Mouse (Mus musculus): Measurements from ENCODE around the gene Pde4d. TPM values are rescaled to one million over a fixed set of nuclear protein-coding genes. Genes with fewer than 3 reads are reported as not detected.

The Pde4d gene
- polyA plus RNA-seq, 1 experiment from 2014 or later, result 17.7 TPM

GRCm38 (mm10) chr13:109829444-109829843 is 1379.7 kb downstream of the Pde4d start:
- H3K27me3 ChIP-seq, result no peaks in the 10 kb centered on the region
- no peaks in the 10 kb centered on the region for H3K36me3 ChIP-seq
- no peaks in the 10 kb centered on the region; the same call in 1 of the 2 replicates for H3K4me1 ChIP-seq
- H3K27ac ChIP-seq, result 0 out of 2 replicates have a peak overlapping the region, but pooled peaks have one; percentile 7
- no peaks in the 10 kb centered on the region for H3K9me3 ChIP-seq
- WGBS, result 49% methylated on average over 3 of the region's 3 CpGs
- H3K4me2 ChIP-seq, result no peak overlapping the region
- no peak for ATAC-seq (ENCODE audit: insufficient number of reproducible peaks, low FRiP score, low TSS enrichment, low read depth)
- no peak overlapping the region for H3K4me3 ChIP-seq
- H3K9ac ChIP-seq, result no peak overlapping the region

GRCm38 (mm10) chr13:109834935-109835334 is 1385.2 kb downstream of the Pde4d start:
- Histone ChIP-seq H3K4me1 (no peaks in the 10 kb centered on the region), H3K9ac (no peak overlapping the region), H3K27me3 (no peaks in the 10 kb centered on the region), H3K9me3 (no peaks in the 10 kb centered on the region), H3K27ac (no peak overlapping the region), H3K36me3 (no peaks in the 10 kb centered on the region), H3K4me3 (no peak overlapping the region), H3K4me2 (no peak overlapping the region)
- ATAC-seq (ENCODE audit: insufficient number of reproducible peaks, low FRiP score, low TSS enrichment, low read depth), result no peak
- 91% methylated on average over 3 of the region's 3 CpGs for WGBS

GRCm38 (mm10) chr13:109837453-109837852 is 1387.7 kb downstream of the Pde4d start:
- Histone ChIP-seq H3K9ac (no peak overlapping the region), H3K36me3 (no peaks in the 10 kb centered on the region), H3K4me2 (peak overlapping the region; percentile 10; the same call in 1 of the 2 replicates), H3K4me3 (no peak overlapping the region), H3K4me1 (no peaks in the 10 kb centered on the region), H3K9me3 (no peaks in the 10 kb centered on the region), H3K27me3 (no peaks in the 10 kb centered on the region), H3K27ac (no peak overlapping the region)
- 41% methylated on average over 11 of the region's 11 CpGs for WGBS
- ATAC-seq (ENCODE audit: insufficient number of reproducible peaks, low FRiP score, low TSS enrichment, low read depth), result no peak

GRCm38 (mm10) chr13:109837921-109838320 is 1388.2 kb downstream of the Pde4d start:
- Histone ChIP-seq H3K9ac (no peak overlapping the region), H3K27me3 (no peaks in the 10 kb centered on the region), H3K4me3 (no peak overlapping the region), H3K9me3 (no peaks in the 10 kb centered on the region), H3K4me1 (no peaks in the 10 kb centered on the region), H3K4me2 (peak overlapping the region; percentile 10; the same call in 1 of the 2 replicates), H3K27ac (no peak overlapping the region), H3K36me3 (no peaks in the 10 kb centered on the region)
- WGBS, result 79% methylated on average over 7 of the region's 7 CpGs
- ATAC-seq (ENCODE audit: insufficient number of reproducible peaks, low FRiP score, low TSS enrichment, low read depth), result no peak

- H3K36me3 ChIP-seq, result no peaks in the 10 kb centered on the region
- 42% methylated on average over 2 of the region's 2 CpGs for WGBS
- ATAC-seq (ENCODE audit: insufficient number of reproducible peaks, low FRiP score, low TSS enrichment, low read depth), result no peak
- no peaks in the 10 kb centered on the region for H3K4me1 ChIP-seq
- H3K9ac ChIP-seq, result no peak overlapping the region
- H3K27ac ChIP-seq, result no peak overlapping the region
- H3K4me3 ChIP-seq, result no peak overlapping the region
- no peaks in the 10 kb centered on the region for H3K27me3 ChIP-seq
- no peaks in the 10 kb centered on the region for H3K9me3 ChIP-seq
- no peak overlapping the region for H3K4me2 ChIP-seq
These were observed 1390.5 kb downstream of the Pde4d start for GRCm38 (mm10) chr13:109840251-109840650.

DNA sequence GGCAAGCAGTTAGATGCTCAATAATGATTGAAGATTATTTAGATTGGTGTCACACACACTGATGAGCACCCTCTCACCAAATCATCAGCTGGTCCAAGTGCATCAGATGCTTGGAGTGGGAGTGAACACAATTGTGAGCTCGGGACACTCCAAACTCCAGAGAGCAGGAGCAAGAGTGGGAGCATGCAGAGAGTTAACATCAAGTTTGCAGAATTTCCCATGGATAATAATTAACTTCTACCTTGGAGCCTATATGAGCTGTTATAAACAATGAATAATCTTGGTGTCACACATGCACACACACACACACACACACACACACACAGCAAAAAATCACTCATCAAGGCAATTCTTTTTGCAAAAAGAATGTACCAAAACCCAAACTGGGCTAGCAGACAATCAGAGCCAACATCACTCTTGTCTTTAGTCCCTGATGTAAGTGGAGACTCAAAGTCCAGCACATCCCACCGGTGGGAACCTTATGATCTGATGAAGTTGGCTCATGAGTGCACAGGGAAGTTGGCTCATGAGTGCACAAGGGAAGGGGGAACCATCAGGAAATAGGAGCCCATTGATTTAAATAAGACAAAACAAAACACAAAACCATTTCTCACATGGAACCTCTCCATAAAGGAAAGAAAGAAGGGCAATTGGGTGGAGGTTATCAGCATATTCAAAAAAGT is 1391.5 kb downstream of the Pde4d start:
- H3K27me3 ChIP-seq, result no peaks in the 10 kb centered on the region
- no peak overlapping the region for H3K27ac ChIP-seq
- ATAC-seq (ENCODE audit: insufficient number of reproducible peaks, low FRiP score, low TSS enrichment, low read depth), result no peak
- H3K36me3 ChIP-seq, result no peaks in the 10 kb centered on the region
- H3K9ac ChIP-seq, result no peak overlapping the region
- 79% methylated on average over 2 of the region's 2 CpGs for WGBS
- no peak overlapping the region for H3K4me3 ChIP-seq
- H3K4me2 ChIP-seq, result no peak overlapping the region
- no peaks in the 10 kb centered on the region for H3K9me3 ChIP-seq
- H3K4me1 ChIP-seq, result no peaks in the 10 kb centered on the region

GRCm38 (mm10) chr13:109842982-109843381 is 1393.2 kb downstream of the Pde4d start:
- no peak overlapping the region for H3K4me3 ChIP-seq
- H3K4me2 ChIP-seq, result no peak overlapping the region
- no peak overlapping the region for H3K27ac ChIP-seq
- H3K9me3 ChIP-seq, result no peaks in the 10 kb centered on the region
- H3K36me3 ChIP-seq, result no peaks in the 10 kb centered on the region
- H3K9ac ChIP-seq, result no peak overlapping the region
- no peak for ATAC-seq (ENCODE audit: insufficient number of reproducible peaks, low FRiP score, low TSS enrichment, low read depth)
- WGBS, result 93% methylated on average over 2 of the region's 2 CpGs
- H3K4me1 ChIP-seq, result no peaks in the 10 kb centered on the region
- H3K27me3 ChIP-seq, result no peaks in the 10 kb centered on the region

- Histone ChIP-seq H3K9me3 (no peaks in the 10 kb centered on the region), H3K4me3 (no peak overlapping the region), H3K4me1 (no peaks in the 10 kb centered on the region), H3K27me3 (no peaks in the 10 kb centered on the region), H3K9ac (no peak overlapping the region), H3K4me2 (no peak overlapping the region), H3K27ac (no peak overlapping the region), H3K36me3 (no peaks in the 10 kb centered on the region)
- ATAC-seq (ENCODE audit: insufficient number of reproducible peaks, low FRiP score, low TSS enrichment, low read depth), result no peak
- WGBS, result 84% methylated on average over 6 of the region's 6 CpGs
These were observed 1395.1 kb downstream of the Pde4d start for GRCm38 (mm10) chr13:109844828-109845227.

- no peak for ATAC-seq (ENCODE audit: insufficient number of reproducible peaks, low FRiP score, low TSS enrichment, low read depth)
- no peaks in the 10 kb centered on the region for H3K36me3 ChIP-seq
- no peaks in the 10 kb centered on the region for H3K27me3 ChIP-seq
- no peak overlapping the region for H3K9ac ChIP-seq
- WGBS, result 20% methylated on average over 1 of the region's 1 CpGs
- H3K9me3 ChIP-seq, result no peaks in the 10 kb centered on the region
- no peak overlapping the region for H3K4me3 ChIP-seq
- no peaks in the 10 kb centered on the region for H3K4me1 ChIP-seq
- H3K4me2 ChIP-seq, result no peak overlapping the region
- no peak overlapping the region for H3K27ac ChIP-seq
These were observed 1414.1 kb downstream of the Pde4d start for GRCm38 (mm10) chr13:109863826-109864225.

DNA sequence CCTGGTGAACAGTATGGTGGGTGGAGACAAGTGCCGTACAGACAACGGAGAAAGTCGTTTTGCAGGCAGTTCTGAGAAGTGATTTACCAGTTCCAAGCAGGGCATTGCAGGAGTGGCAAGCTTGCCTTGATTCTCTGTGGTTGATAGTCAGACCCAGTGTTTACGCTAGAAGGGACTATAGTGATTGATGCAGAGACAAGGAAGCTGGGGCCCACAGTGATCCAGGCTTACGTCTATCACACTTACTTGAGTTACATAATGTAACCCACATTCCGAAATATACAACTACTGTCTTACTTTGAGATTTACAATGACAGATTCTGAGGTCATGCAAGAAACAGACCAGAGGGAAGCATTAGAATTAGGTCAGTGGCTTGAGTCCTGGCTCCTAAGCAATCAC is 1414.6 kb downstream of the Pde4d start:
- no peak for ATAC-seq (ENCODE audit: insufficient number of reproducible peaks, low FRiP score, low TSS enrichment, low read depth)
- Histone ChIP-seq H3K27ac (no peak overlapping the region), H3K4me3 (no peak overlapping the region), H3K4me1 (no peaks in the 10 kb centered on the region), H3K27me3 (no peaks in the 10 kb centered on the region), H3K4me2 (no peak overlapping the region), H3K9me3 (no peaks in the 10 kb centered on the region), H3K36me3 (no peaks in the 10 kb centered on the region), H3K9ac (no peak overlapping the region)
- 46% methylated on average over 6 of the region's 6 CpGs for WGBS

GRCm38 (mm10) chr13:109880392-109880791 is 1430.6 kb downstream of the Pde4d start:
- WGBS, result 70% methylated on average over 8 of the region's 8 CpGs
- H3K4me1 ChIP-seq, result no peaks in the 10 kb centered on the region
- ATAC-seq (ENCODE audit: insufficient number of reproducible peaks, low FRiP score, low TSS enrichment, low read depth), result no peak

GRCm38 (mm10) chr13:109881161-109881857 is 1431.6 kb downstream of the Pde4d start:
- Histone ChIP-seq H3K4me3 (no peak overlapping the region), H3K4me2 (no peak overlapping the region), H3K4me1 (no peaks in the 10 kb centered on the region), H3K9ac (no peak overlapping the region), H3K9me3 (no peaks in the 10 kb centered on the region), H3K36me3 (no peaks in the 10 kb centered on the region), H3K27me3 (no peaks in the 10 kb centered on the region), H3K27ac (no peak overlapping the region)
- no peak for ATAC-seq (ENCODE audit: insufficient number of reproducible peaks, low FRiP score, low TSS enrichment, low read depth)
- 77% methylated on average over 11 of the region's 11 CpGs for WGBS

More at GRCm38 (mm10) chr13:109880392-109880791, 1430.6 kb downstream of the Pde4d start:
- Histone ChIP-seq H3K4me2 (no peak overlapping the region), H3K4me3 (no peak overlapping the region), H3K36me3 (no peaks in the 10 kb centered on the region), H3K27ac (no peak overlapping the region), H3K9me3 (no peaks in the 10 kb centered on the region), H3K9ac (no peak overlapping the region), H3K27me3 (no peaks in the 10 kb centered on the region)
